ENCODE assay signal across 23 mouse cellular contexts in the genomic region with DNA sequence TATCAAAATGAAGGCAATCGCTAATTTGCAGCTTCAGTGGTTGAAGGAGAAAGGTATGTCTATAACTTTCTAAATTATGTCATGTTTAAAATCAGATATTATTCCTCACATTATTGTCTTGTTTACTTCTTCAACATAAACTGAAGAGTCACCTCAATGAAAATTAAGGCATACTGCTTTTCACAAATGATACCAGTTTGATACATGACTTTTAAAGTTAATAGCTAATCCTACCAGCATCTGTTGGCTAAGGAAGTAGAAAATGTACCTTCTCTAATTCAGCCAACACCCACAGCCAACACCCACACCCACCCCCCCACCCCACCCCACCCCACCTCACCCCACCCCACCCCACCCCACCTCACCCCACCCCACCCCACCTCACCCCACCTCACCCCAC.
"Had no signal": no experiment of that assay in that cellular context is flagged by ENCODE, and none has a peak within 500 bp of the region (broad histone marks: within the 10 kb centered on the region; RNA-seq: fewer than 3 reads in every experiment).

No protein-coding gene starts in this region.

- H3K4me1 ChIP-seq: embryonic facial prominence, embryonic 10.5 days; embryonic facial prominence, embryonic 12.5 days; embryonic facial prominence, embryonic 13.5 days; embryonic facial prominence, embryonic 15.5 days; forebrain, embryonic 10.5 days; forebrain, embryonic 12.5 days; forebrain, embryonic 13.5 days; forebrain, embryonic 15.5 days; heart, embryonic 10.5 days had no signal

- H3K4me2 ChIP-seq: embryonic facial prominence, embryonic 12.5 days; embryonic facial prominence, embryonic 13.5 days; embryonic facial prominence, embryonic 15.5 days; forebrain, embryonic 12.5 days; forebrain, embryonic 13.5 days; forebrain, embryonic 15.5 days had no signal

- H3K4me3 ChIP-seq: embryonic facial prominence, embryonic 10.5 days; embryonic facial prominence, embryonic 12.5 days; embryonic facial prominence, embryonic 13.5 days; embryonic facial prominence, embryonic 15.5 days; erythroblast, embryonic 14.5 days; forebrain, embryonic 10.5 days; forebrain, embryonic 12.5 days; forebrain, embryonic 13.5 days; forebrain, embryonic 15.5 days; gastrocnemius, adult 2 months; heart, adult 2 months; heart, embryonic 10.5 days had no signal

- H3K27me3 ChIP-seq: embryonic facial prominence, embryonic 12.5 days; embryonic facial prominence, embryonic 13.5 days; embryonic facial prominence, embryonic 15.5 days; forebrain, embryonic 12.5 days; forebrain, embryonic 13.5 days; forebrain, embryonic 15.5 days had no signal

- H3K9me3 ChIP-seq: embryonic facial prominence, embryonic 10.5 days; embryonic facial prominence, embryonic 12.5 days; embryonic facial prominence, embryonic 13.5 days; embryonic facial prominence, embryonic 15.5 days; forebrain, embryonic 10.5 days; forebrain, embryonic 12.5 days; forebrain, embryonic 13.5 days; forebrain, embryonic 15.5 days; heart, embryonic 10.5 days had no signal

- H3K36me3 ChIP-seq: embryonic facial prominence, embryonic 10.5 days; embryonic facial prominence, embryonic 12.5 days; embryonic facial prominence, embryonic 13.5 days; embryonic facial prominence, embryonic 15.5 days; forebrain, embryonic 10.5 days; forebrain, embryonic 12.5 days; forebrain, embryonic 15.5 days; heart, embryonic 10.5 days had no signal

- H3K9ac ChIP-seq: embryonic facial prominence, embryonic 12.5 days; embryonic facial prominence, embryonic 13.5 days; embryonic facial prominence, embryonic 15.5 days; forebrain, embryonic 12.5 days; forebrain, embryonic 13.5 days; forebrain, embryonic 15.5 days; forebrain, postnatal 0 days had no signal

- DNase-seq: cerebellum, adult 9-10 months; cerebellum, adult 9-11 months; cerebellum, postnatal 10 days; cerebellum, postnatal 14 days; cerebellum, postnatal 25 days; cerebellum, postnatal 36 days; embryo, embryonic 11 days; forebrain, postnatal 0 days; gastrocnemius, adult 2 months; gastrocnemius, postnatal 36 days had no signal

- H3K27ac ChIP-seq: embryonic facial prominence, embryonic 10.5 days; embryonic facial prominence, embryonic 12.5 days; embryonic facial prominence, embryonic 13.5 days; embryonic facial prominence, embryonic 15.5 days; forebrain, embryonic 10.5 days; forebrain, embryonic 12.5 days; forebrain, embryonic 13.5 days; forebrain, embryonic 15.5 days; heart, embryonic 10.5 days had no signal

- ATAC-seq: forebrain, embryonic 13.5 days; forebrain, embryonic 14.5 days; forebrain, embryonic 15.5 days; forebrain, embryonic 16.5 days; forebrain, postnatal 0 days had no signal
